Mouse (Mus musculus) CH12.LX (cell line): Measurements from ENCODE around the gene Asic2. TPM values are rescaled to one million over a fixed set of nuclear protein-coding genes. Genes with fewer than 3 reads are reported as not detected.

Source experiments
- DNase-seq: peaks from one replicate; pipeline ENCODE4 v3.0.0-alpha.2; 2013; ENCODE audit errors: extremely low read depth
- H3K27ac ChIP-seq: 2 replicates; pipeline ENCODE4 v1.5.1; 2012; ENCODE audit warnings: low read depth, mild to moderate bottlenecking, control low read depth, moderate library complexity; ENCODE audit not compliant: insufficient read depth
- H3K27me3 ChIP-seq: replicated peaks from 2 replicates; pipeline ENCODE3; 2012; ENCODE audit warnings: inconsistent platforms
- H3K36me3 ChIP-seq, 2 experiments: replicated peaks in 1 of 2; 2 replicates each; pipeline versions ENCODE3 to v1.6.1; 2012; ENCODE audit warnings: inconsistent platforms in 1 of 2, low read length in 1 of 2, mild to moderate bottlenecking in 1 of 2, mixed read lengths in 1 of 2, moderate library complexity in 1 of 2; ENCODE audit not compliant: control insufficient read depth in 1 of 2, insufficient read depth in 1 of 2
- H3K4me1 ChIP-seq, 2 experiments: 2 replicates each; pipeline ENCODE4 v1.6.1; 2012; ENCODE audit warnings: inconsistent platforms in 1 of 2, moderate library complexity in 1 of 2; ENCODE audit not compliant: insufficient read depth in 2 of 2, control insufficient read depth in 1 of 2
- H3K4me2 ChIP-seq: 2 replicates; pipeline ENCODE4 v1.6.1; 2012; ENCODE audit warnings: low read depth, mild to moderate bottlenecking, control low read depth; ENCODE audit not compliant: poor library complexity, insufficient read depth, severe bottlenecking
- H3K4me3 ChIP-seq, 3 experiments: fragments of 150-350 bp in 1 of 3; sonication (generic) in 1 of 3; replicated peaks in 1 of 3; 2 replicates each; pipeline versions ENCODE3 to v1.5.1; 2011 to 2012; ENCODE audit warnings: low read depth in 2 of 3, low read length in 2 of 3, mild to moderate bottlenecking in 2 of 3, moderate library complexity in 2 of 3, control low read depth in 1 of 3, improper control_type of control experiment in 1 of 3, inconsistent platforms in 1 of 3, mixed read lengths in 1 of 3; ENCODE audit not compliant: poor library complexity in 1 of 3
- H3K79me2 ChIP-seq: replicated peaks from 2 replicates; pipeline ENCODE4 v1.6.1; 2012; ENCODE audit warnings: mild to moderate bottlenecking, moderate library complexity; ENCODE audit not compliant: control insufficient read depth, poor library complexity, insufficient read depth, severe bottlenecking; ENCODE audit errors: extremely low read depth
- H3K9ac ChIP-seq: 2 replicates; pipeline ENCODE4 v1.6.1; 2012; ENCODE audit warnings: low read depth, mild to moderate bottlenecking, control low read depth, moderate library complexity; ENCODE audit not compliant: insufficient read depth
- H3K9me3 ChIP-seq: replicated peaks from 2 replicates; pipeline ENCODE3; 2012; ENCODE audit warnings: low read length, inconsistent platforms, mixed read lengths
- CHD1 ChIP-seq: IDR thresholded peaks from 2 replicates; pipeline ENCODE4 v1.6.1; 2012; ENCODE audit warnings: low read depth, low read length, improper control_type of control experiment, inconsistent platforms
- CHD2 ChIP-seq: IDR thresholded peaks from 2 replicates; pipeline ENCODE4 v1.6.1; 2011; ENCODE audit warnings: low read length, improper control_type of control experiment
- CTCF ChIP-seq, 2 experiments: IDR thresholded peaks in 1 of 2; conservative IDR thresholded peaks in 1 of 2; 2 replicates each; pipeline ENCODE4 v1.5.1; 2011 to 2012; ENCODE audit warnings: low read depth in 2 of 2, low read length in 2 of 2, improper control_type of control experiment in 1 of 2, inconsistent platforms in 1 of 2, mild to moderate bottlenecking in 1 of 2, moderate library complexity in 1 of 2
- EP300 ChIP-seq: IDR thresholded peaks from 2 replicates; pipeline ENCODE4 v1.6.1; 2011; ENCODE audit warnings: low read length, improper control_type of control experiment
- ETS1 ChIP-seq: conservative IDR thresholded peaks from 2 replicates; pipeline ENCODE4 v1.6.1; 2012; ENCODE audit warnings: low read depth, mild to moderate bottlenecking, inconsistent platforms, low read length, improper control_type of control experiment, moderate library complexity
- GABPA ChIP-seq: IDR thresholded peaks from 2 replicates; pipeline ENCODE4 v1.6.1; 2012; ENCODE audit warnings: low read depth, low read length, improper control_type of control experiment, inconsistent platforms; ENCODE audit not compliant: insufficient replicate concordance
- HCFC1 ChIP-seq: IDR thresholded peaks from 2 replicates; pipeline ENCODE4 v1.6.1; 2012; ENCODE audit warnings: low read depth, mild to moderate bottlenecking, inconsistent platforms, low read length, improper control_type of control experiment
- MAX ChIP-seq: IDR thresholded peaks from 2 replicates; pipeline ENCODE4 v1.6.1; 2011; ENCODE audit warnings: low read length, improper control_type of control experiment
- MEF2A ChIP-seq: IDR thresholded peaks from 2 replicates; pipeline ENCODE4 v1.6.1; 2014; ENCODE audit warnings: low read depth, mild to moderate bottlenecking, inconsistent platforms, low read length, improper control_type of control experiment, borderline replicate concordance
- NRF1 ChIP-seq: IDR thresholded peaks from 2 replicates; pipeline ENCODE4 v1.6.1; 2014; ENCODE audit warnings: low read depth, mild to moderate bottlenecking, inconsistent platforms, low read length, improper control_type of control experiment, moderate library complexity
- POLR2A ChIP-seq: IDR thresholded peaks from 2 replicates; pipeline ENCODE4 v1.6.1; 2011; ENCODE audit warnings: low read depth, mild to moderate bottlenecking, improper control_type of control experiment, low read length
- POLR2AphosphoS2 ChIP-seq: IDR thresholded peaks from 2 replicates; pipeline ENCODE4 v1.6.1; 2011; ENCODE audit warnings: low read depth, low read length, improper control_type of control experiment
- RAD21 ChIP-seq: IDR thresholded peaks from 2 replicates; pipeline ENCODE4 v1.6.1; 2011; ENCODE audit warnings: low read depth, mild to moderate bottlenecking, low read length, improper control_type of control experiment, moderate library complexity
- RCOR1 ChIP-seq: conservative IDR thresholded peaks from 2 replicates; pipeline ENCODE4 v1.6.1; 2012; ENCODE audit warnings: low read depth, mild to moderate bottlenecking, inconsistent platforms, low read length, improper control_type of control experiment
- SMC3 ChIP-seq: IDR thresholded peaks from 2 replicates; pipeline ENCODE4 v1.6.1; 2011; ENCODE audit warnings: low read depth, low read length, improper control_type of control experiment
- TCF12 ChIP-seq: IDR thresholded peaks from 2 replicates; pipeline ENCODE4 v1.6.1; 2014; ENCODE audit warnings: low read depth, mild to moderate bottlenecking, inconsistent platforms, low read length, improper control_type of control experiment
- USF1 ChIP-seq: IDR thresholded peaks from 2 replicates; pipeline ENCODE4 v1.6.1; 2014; ENCODE audit warnings: low read depth, mild to moderate bottlenecking, inconsistent platforms, low read length, improper control_type of control experiment
- ZKSCAN1 ChIP-seq: IDR thresholded peaks from 2 replicates; pipeline ENCODE4 v1.6.1; 2012; ENCODE audit warnings: low read depth, inconsistent platforms, low read length, improper control_type of control experiment, borderline replicate concordance
- ZMIZ1 ChIP-seq: IDR thresholded peaks from 2 replicates; pipeline ENCODE4 v1.6.1; 2012; ENCODE audit warnings: low read depth, mild to moderate bottlenecking, inconsistent platforms, low read length, improper control_type of control experiment
- ZNF384 ChIP-seq: IDR thresholded peaks from 2 replicates; pipeline ENCODE4 v1.6.1; 2012; ENCODE audit warnings: low read depth, low read length, improper control_type of control experiment, inconsistent platforms
- dilution Hi-C: fragments of 300-500 bp; cut with MboI; formaldehyde crosslinking; loops from 2 replicates; pipeline ENCODE4 v1.14.3; 2020; ENCODE audit warnings: low sequenced_read_pairs; ENCODE audit not compliant: extremely low pct_unique_long_range_greater_than_20kb, extremely low pct_ligation_motif_present
- in situ Hi-C: fragments of 300-500 bp; cut with MboI; formaldehyde crosslinking; loops from 3 replicates; pipeline ENCODE4 v1.14.3; 2019; ENCODE audit warnings: low sequenced_read_pairs, low pct_ligation_motif_present, low pct_unique_long_range_greater_than_20kb, mixed read lengths
- polyA plus RNA-seq: library from polyadenylated mRNA; unstranded; fragments of >175 nt; gene quantifications from 2 replicates; pipeline ENCODE4 v1.2.1, GENCODE M21; 2012; ENCODE audit warnings: low read depth; ENCODE audit not compliant: insufficient read length
- total RNA-seq, 2 experiments: library from RNA; depleted of rRNA; stranded (reverse); fragments of 300-350 nt in 1 of 2; fragments of >200 nt in 1 of 2; gene quantifications; 2 replicates each; pipeline ENCODE4 v1.2.3; 2012 to 2014

Gene Asic2
- total and polyA plus RNA-seq, 3 experiments = not detected

DNA sequence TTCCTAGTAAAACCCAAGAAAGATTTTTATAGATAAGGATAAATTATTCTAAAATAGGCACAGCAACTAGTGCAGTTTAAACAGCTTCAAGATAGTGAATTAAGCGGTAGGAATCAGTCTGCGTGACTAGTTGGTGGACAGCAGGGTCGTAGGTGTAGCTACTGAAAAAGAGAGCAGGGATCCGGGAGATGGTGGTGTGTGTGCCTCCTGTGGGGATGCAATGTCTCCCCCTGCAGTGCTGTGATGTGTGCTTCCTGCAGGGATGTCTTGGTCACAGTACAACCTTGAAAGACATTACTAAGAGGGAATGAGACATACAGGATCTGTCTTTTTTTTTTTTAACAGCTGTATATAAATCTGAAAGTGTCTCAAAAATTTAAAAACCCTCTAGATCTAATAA lies 456.9 kb downstream of the Asic2 start:
- dilution Hi-C loops (no loop called here), in situ Hi-C loops (loop anchor here (25.0 kb wide), 1 partner anchor 599 kb away; no protein-coding TSS in a partner anchor)
- no peak overlapping the region for H3K9ac ChIP-seq
- no peak overlapping the region for H3K4me3 ChIP-seq
- DNase-seq = no peak
- no peaks in the 10 kb centered on the region for H3K9me3 ChIP-seq
- H3K4me1 ChIP-seq = peaks cover 0 to 9% of the 10 kb centered on the region in 2 experiments; a peak in 2 of 4 replicates
- H3K27ac ChIP-seq = no peak overlapping the region
- no peaks in the 10 kb centered on the region for H3K79me2 ChIP-seq
- no peak for TF ChIP-seq NRF1
- no peak for TF ChIP-seq USF1
- TF ChIP-seq ZNF384 = no peak
- no peak for TF ChIP-seq MEF2A
- no peak for TF ChIP-seq CHD1
- no peak for TF ChIP-seq EP300
- no peak for TF ChIP-seq SMC3
- TF ChIP-seq POLR2AphosphoS2 = no peak
- no peak for TF ChIP-seq ETS1
- TF ChIP-seq ZMIZ1 = no peak
- no peak for TF ChIP-seq CHD2
- TF ChIP-seq RCOR1 = no peak
- no peak for TF ChIP-seq TCF12
- no peak for TF ChIP-seq HCFC1
- TF ChIP-seq MAX = no peak
- no peak for TF ChIP-seq GABPA
- H3K36me3 ChIP-seq = no peaks in the 10 kb centered on the region
- no peak overlapping the region for H3K4me2 ChIP-seq
- peaks cover 80% of the 10 kb centered on the region for H3K27me3 ChIP-seq

DNA sequence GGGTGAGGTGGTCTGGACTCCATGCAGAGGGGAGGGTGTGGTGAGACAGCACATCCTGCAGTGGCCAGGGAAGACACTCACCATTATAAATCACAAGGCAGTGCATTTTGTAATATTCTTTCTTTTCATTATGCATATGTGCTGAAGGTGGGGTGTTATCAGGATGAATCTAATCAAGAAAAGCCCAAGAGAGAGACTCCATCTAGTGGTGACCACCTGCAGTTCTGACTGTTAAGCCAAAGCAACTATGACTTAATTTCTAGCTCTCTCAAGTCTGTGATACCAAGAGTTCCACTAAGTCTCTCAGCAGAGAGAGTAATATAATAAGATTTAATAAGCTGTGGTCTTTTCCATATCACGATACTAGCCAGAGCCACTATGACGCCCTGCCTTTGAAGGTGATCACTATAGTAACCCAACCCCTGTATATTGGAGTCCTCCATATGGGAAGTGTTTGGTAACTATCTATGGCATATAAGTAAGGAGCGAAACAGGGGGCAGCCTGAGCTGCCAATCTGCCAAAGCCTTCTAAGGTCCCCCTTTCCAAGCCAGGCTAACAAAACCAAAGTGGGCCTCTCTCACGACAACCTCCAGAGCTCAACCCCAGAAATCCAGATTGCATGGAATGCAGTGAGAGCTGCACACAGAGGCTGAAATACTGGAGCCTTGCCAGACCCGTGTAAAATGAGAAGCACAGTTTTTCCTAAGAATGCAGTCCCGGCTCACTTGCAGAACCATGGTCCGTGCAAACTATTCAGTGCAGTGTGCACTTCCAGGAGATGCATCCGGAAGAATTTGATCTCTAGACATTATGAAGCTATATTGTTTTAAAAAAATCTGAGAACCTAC lies 459.6 kb downstream of the Asic2 start:
- H3K9ac ChIP-seq = no peak overlapping the region

More for the DNA sequence above, 459.6 kb downstream of the Asic2 start:
- TF ChIP-seq ETS1 = no peak
- no peak for TF ChIP-seq ZKSCAN1
- peak; percentile 26 for TF ChIP-seq RAD21
- TF ChIP-seq MEF2A = no peak
- peak in 1 of 2 experiments; percentile 48; a peak in 2 of 4 replicates for TF ChIP-seq CTCF (conservative IDR thresholded peaks at IDR 0.05 in 1 of 2, IDR thresholded peaks at IDR 0.05 in 1 of 2; ENCODE audit: low read depth in 2 of 2, low read length in 2 of 2)
- no peak for TF ChIP-seq EP300
- TF ChIP-seq POLR2A = no peak
- H3K4me3 ChIP-seq = no peak overlapping the region
- no peak overlapping the region for H3K27ac ChIP-seq
- no peak for DNase-seq
- no peaks in the 10 kb centered on the region for H3K79me2 ChIP-seq
- dilution Hi-C loops (no loop called here), in situ Hi-C loops (loop anchor here (25.0 kb wide), 1 partner anchor 596 kb away; no protein-coding TSS in a partner anchor)
- H3K36me3 ChIP-seq = no peaks in the 10 kb centered on the region
- H3K27me3 ChIP-seq = peaks cover 75% of the 10 kb centered on the region
- H3K4me1 ChIP-seq = no peaks in the 10 kb centered on the region
- H3K4me2 ChIP-seq = no peak overlapping the region
- H3K9me3 ChIP-seq = no peaks in the 10 kb centered on the region
